Mouse (Mus musculus) lung, adult 2 months (tissue): ENCODE measurements around the gene Gramd1b.

Experiments used
- CTCF ChIP-seq: fragments of 200-500 bp; IDR thresholded peaks from 2 replicates; pipeline ENCODE4 v1.5.1; 2011; ENCODE audit warnings: mild to moderate bottlenecking, low read length, control low read depth; ENCODE audit not compliant: insufficient read depth
- POLR2A ChIP-seq: fragments of 200-500 bp; IDR thresholded peaks from 2 replicates; pipeline ENCODE4 v1.6.1; 2011; ENCODE audit warnings: low read depth, mild to moderate bottlenecking, control low read depth, low read length, borderline replicate concordance; ENCODE audit errors: extremely low read depth

- TF ChIP-seq CTCF (no peak), POLR2A (no peak)
These were observed 647 bp downstream of the Gramd1b start for GRCm38 (mm10) chr9:40530536-40530935.
